26 mouse cellular contexts compared by ENCODE assay signal in the genomic region with DNA sequence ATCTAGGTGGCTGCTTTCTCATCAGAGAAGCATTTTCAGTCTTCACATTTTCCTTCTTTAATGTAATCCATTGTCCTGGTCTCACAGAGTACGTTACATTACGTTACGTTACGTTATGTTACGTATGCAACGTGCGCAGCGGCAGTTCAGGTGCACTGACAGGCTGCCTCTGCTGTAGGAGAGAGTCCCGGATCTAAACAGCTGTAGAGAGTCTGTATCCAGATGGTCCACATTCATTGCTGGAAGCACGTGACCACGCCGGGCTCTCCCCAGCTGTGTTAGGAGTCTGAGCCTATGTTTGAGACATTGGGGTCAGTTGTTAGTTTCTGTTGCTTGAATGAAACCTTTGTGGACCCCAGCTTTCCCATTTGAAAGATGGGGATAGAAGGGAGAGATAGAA. TPM values are rescaled to one million over a fixed set of nuclear protein-coding genes. Genes with fewer than 3 reads are reported as not detected.
DNase-seq lines count a peak whose midpoint lies in the region; ATAC-seq and TF ChIP-seq lines count a peak whose summit lies in the region.
"Had no signal": no experiment of that assay in that cellular context is flagged by ENCODE, and none has a peak within 500 bp of the region (broad histone marks: within the 10 kb centered on the region; RNA-seq: fewer than 3 reads in every experiment).

No protein-coding gene starts in this region.

- no peaks in the 10 kb centered on the region for H3K27me3 ChIP-seq in limb, embryonic 11.5 days (ENCODE audit: control insufficient read depth, insufficient read depth, low read length)
- no peaks in the 10 kb centered on the region for H3K27me3 ChIP-seq in limb, embryonic 10.5 days (ENCODE audit: low read depth, poor library complexity, severe bottlenecking)
- no peaks in the 10 kb centered on the region for H3K27me3 ChIP-seq in testis, adult 2 months (ENCODE audit: control insufficient read depth, insufficient read depth, low read length)
- no peaks in the 10 kb centered on the region for H3K27me3 ChIP-seq in stomach, postnatal 0 days (ENCODE audit: control insufficient read depth, insufficient read depth, low read length)
- H3K27me3 ChIP-seq: embryonic facial prominence, embryonic 12.5 days; heart, embryonic 12.5 days; kidney, embryonic 15.5 days; liver, embryonic 15.5 days; midbrain, embryonic 15.5 days; neural tube, embryonic 12.5 days; stomach, embryonic 15.5 days had no signal

- no peak overlapping the region for H3K4me3 ChIP-seq in limb, embryonic 11.5 days (ENCODE audit: low read depth, low read length)
- H3K4me3 ChIP-seq in limb, embryonic 10.5 days: no peak overlapping the region
- peak overlapping the region; percentile 92 for H3K4me3 ChIP-seq in testis, adult 2 months (ENCODE audit: control insufficient read depth, low read depth, low read length)
- H3K4me3 ChIP-seq in stomach, postnatal 0 days (ENCODE audit: low read depth, low read length): no peak overlapping the region
- H3K4me3 ChIP-seq: embryonic facial prominence, embryonic 12.5 days; heart, adult 2 months; heart, embryonic 12.5 days; kidney, embryonic 15.5 days; liver, embryonic 15.5 days; midbrain, embryonic 15.5 days; neural tube, embryonic 12.5 days; stomach, embryonic 15.5 days had no signal

- H3K9ac ChIP-seq in limb, embryonic 11.5 days (ENCODE audit: low read length): no peak overlapping the region
- no peak overlapping the region for H3K9ac ChIP-seq in stomach, postnatal 0 days (ENCODE audit: low read length)
- H3K9ac ChIP-seq: embryonic facial prominence, embryonic 12.5 days; heart, embryonic 12.5 days; kidney, embryonic 15.5 days; liver, embryonic 15.5 days; midbrain, embryonic 15.5 days; neural tube, embryonic 12.5 days; stomach, embryonic 15.5 days had no signal

- no peaks in the 10 kb centered on the region for H3K4me1 ChIP-seq in limb, embryonic 11.5 days (ENCODE audit: control insufficient read depth, insufficient read depth, low read length)
- H3K4me1 ChIP-seq in limb, embryonic 10.5 days: peaks cover 6% of the 10 kb centered on the region; the same call in 1 of the 2 replicates
- no peaks in the 10 kb centered on the region for H3K4me1 ChIP-seq in testis, adult 2 months (ENCODE audit: control insufficient read depth, insufficient read depth, low read length)
- H3K4me1 ChIP-seq in stomach, postnatal 0 days (replicated peaks; ENCODE audit: control insufficient read depth, insufficient read depth): no peaks in the 10 kb centered on the region
- H3K4me1 ChIP-seq: midbrain, embryonic 15.5 days; neural tube, embryonic 12.5 days; stomach, embryonic 15.5 days had no signal

- DNase-seq in heart, adult 11 months: peak; percentile 42
- DNase-seq in heart, adult 18-20 months: no peak
- DNase-seq in limb, embryonic 11.5 days (ENCODE audit: low spot score): peak; percentile 41
- DNase-seq in limb, embryonic 10.5 days (ENCODE audit: low spot score): no peak
- no peak for DNase-seq in testis, postnatal 10 days (ENCODE audit: low spot score)
- no peak for DNase-seq in stomach, postnatal 0 days (ENCODE audit: low spot score)
- no peak for DNase-seq in embryo, embryonic 10 days (ENCODE audit: low spot score)
- DNase-seq: adrenal gland, adult 8-10 months; cerebellum, adult 2 months; cerebellum, postnatal 14 days; gastrocnemius, postnatal 25 days; heart, adult 2 months; heart, postnatal 4 days; kidney, adult 18-20 months; kidney, postnatal 25 days; lung, postnatal 36 days had no signal

- ATAC-seq in limb, embryonic 11.5 days (ENCODE audit: insufficient number of reproducible peaks, low FRiP score, low TSS enrichment, low read depth): peak; percentile 83; the same call in 1 of the 2 replicates
- no peak for ATAC-seq in stomach, postnatal 0 days (ENCODE audit: low FRiP score, low TSS enrichment)
- ATAC-seq: forebrain, embryonic 14.5 days; midbrain, embryonic 15.5 days had no signal

- no peak overlapping the region for H3K27ac ChIP-seq in limb, embryonic 11.5 days (replicated peaks; ENCODE audit: low read depth, low read length)
- no peak overlapping the region for H3K27ac ChIP-seq in limb, embryonic 10.5 days
- peak overlapping the region; percentile 92 for H3K27ac ChIP-seq in testis, adult 2 months (ENCODE audit: control insufficient read depth, insufficient read depth, low read depth, low read length)
- no peak overlapping the region for H3K27ac ChIP-seq in stomach, postnatal 0 days (replicated peaks)
- H3K27ac ChIP-seq: embryonic facial prominence, embryonic 12.5 days; heart, adult 2 months; kidney, embryonic 15.5 days; midbrain, embryonic 15.5 days; neural tube, embryonic 12.5 days; stomach, embryonic 15.5 days had no signal

- TF ChIP-seq EP300 in stomach, postnatal 0 days (optimal IDR thresholded peaks at IDR 0.05): no peak

- no peak overlapping the region for H3K4me2 ChIP-seq in limb, embryonic 11.5 days (ENCODE audit: low read depth, severe bottlenecking)
- no peak overlapping the region for H3K4me2 ChIP-seq in stomach, postnatal 0 days (replicated peaks; ENCODE audit: low read depth)
- H3K4me2 ChIP-seq: embryonic facial prominence, embryonic 12.5 days; kidney, embryonic 15.5 days; liver, embryonic 15.5 days; midbrain, embryonic 15.5 days; neural tube, embryonic 12.5 days; stomach, embryonic 15.5 days had no signal

- no peaks in the 10 kb centered on the region for H3K9me3 ChIP-seq in limb, embryonic 11.5 days (ENCODE audit: control insufficient read depth, low read length)
- H3K9me3 ChIP-seq in limb, embryonic 10.5 days (replicated peaks): no peaks in the 10 kb centered on the region
- H3K9me3 ChIP-seq in stomach, postnatal 0 days (ENCODE audit: control insufficient read depth, low read length): no peaks in the 10 kb centered on the region
- H3K9me3 ChIP-seq: embryonic facial prominence, embryonic 12.5 days; G1E; heart, embryonic 12.5 days; kidney, embryonic 15.5 days; liver, embryonic 15.5 days; midbrain, embryonic 15.5 days; neural tube, embryonic 12.5 days; stomach, embryonic 15.5 days had no signal

- H3K36me3 ChIP-seq in limb, embryonic 11.5 days (ENCODE audit: control insufficient read depth, insufficient read depth, low read length): no peaks in the 10 kb centered on the region
- no peaks in the 10 kb centered on the region for H3K36me3 ChIP-seq in limb, embryonic 10.5 days
- H3K36me3 ChIP-seq in testis, adult 2 months (ENCODE audit: control insufficient read depth, insufficient read depth, low read length): no peaks in the 10 kb centered on the region
- H3K36me3 ChIP-seq in stomach, postnatal 0 days (ENCODE audit: control insufficient read depth, insufficient read depth, low read length): no peaks in the 10 kb centered on the region
- H3K36me3 ChIP-seq: embryonic facial prominence, embryonic 12.5 days; heart, embryonic 12.5 days; kidney, embryonic 15.5 days; midbrain, embryonic 15.5 days; neural tube, embryonic 12.5 days; stomach, embryonic 15.5 days had no signal

- 68% methylated on average over 12 of the region's 12 CpGs for WGBS in limb, embryonic 11.5 days
- 85% methylated on average over 12 of the region's 12 CpGs for WGBS in limb, embryonic 10.5 days
- WGBS in stomach, postnatal 0 days: 63% methylated on average over 12 of the region's 12 CpGs

- TF ChIP-seq CTCF in testis, adult 2 months (IDR thresholded peaks at IDR 0.05; ENCODE audit: control insufficient read depth, insufficient read depth, insufficient replicate concordance, low read depth, low read length): no peak
- no peak for TF ChIP-seq CTCF in stomach, postnatal 0 days (IDR thresholded peaks at IDR 0.05; ENCODE audit: low read depth)

- TF ChIP-seq POLR2A in testis, adult 2 months (IDR thresholded peaks at IDR 0.05; ENCODE audit: control insufficient read depth, low read depth, low read length): peak; percentile 94; the same call in 1 of the 2 replicates

RNA-seq across cellular contexts. Expression of gene Slc39a8, which starts 15.1 kb away (rescaled TPM):
- 1 to 10 TPM; 4.6 to 7.6 TPM for total RNA-seq in heart, adult 18-20 months (2021)
- 9.0 and 12.0 TPM in 2 replicates for polyA plus RNA-seq in limb, embryonic 11.5 days (2014; fragmentation: Nextera tagmentation; extraction: Ambion mirVana)
- polyA plus RNA-seq in limb, embryonic 10.5 days (2016; fragmentation: Nextera tagmentation; extraction: Ambion mirVana): 10.0 and 13.8 TPM in 2 replicates
- 18.8 and 21.2 TPM in 2 replicates for polyA plus RNA-seq in testis, adult 2 months (2012; rRNA removed)
- polyA plus RNA-seq in stomach, postnatal 0 days (2015; fragmentation: Nextera tagmentation; extraction: Ambion mirVana): 2.6 and 3.6 TPM in 2 replicates

Comparison
In these comparisons a context has a peak if more than half of its experiments do, and no peak if none do; other contexts are left out.
1. DNase-seq: peak in heart, adult 11 months (single experiment) and limb, embryonic 11.5 days (single experiment); none in heart, adult 18-20 months (0 of 2), limb, embryonic 10.5 days (single experiment), testis, postnatal 10 days (single experiment), stomach, postnatal 0 days (single experiment) and embryo, embryonic 10 days (single experiment).